Mouse (Mus musculus): Measurements from ENCODE around the gene Cd36.

Gene Cd36

GRCm38 (mm10) chr5:17858399-17858798 lies 30.2 kb downstream of the Cd36 start:
- no peak for DNase-seq (ENCODE audit: low read depth, low spot score)

- DNase-seq (ENCODE audit: low read depth, low spot score): no peak
Observed at GRCm38 (mm10) chr5:17857871-17858270, 30.7 kb downstream of the Cd36 start.

DNA sequence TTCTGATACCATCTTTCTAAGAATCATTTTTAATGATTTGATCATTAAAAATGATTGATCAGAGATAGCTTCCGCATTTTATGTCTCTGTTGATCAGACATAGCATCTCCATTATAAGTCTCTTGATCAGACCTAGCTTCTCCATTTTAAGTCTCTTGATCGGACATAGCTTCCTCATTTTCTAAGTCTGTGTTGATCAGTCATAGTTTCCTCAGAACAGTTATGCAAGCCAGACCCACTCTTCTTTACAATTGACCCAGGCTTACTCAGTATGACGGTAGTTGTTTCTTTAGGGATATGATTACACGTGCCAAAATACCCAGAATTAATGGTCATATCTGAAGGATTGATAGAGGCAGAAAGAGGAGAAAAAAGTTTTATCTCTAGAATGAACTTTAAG lies 31.3 kb downstream of the Cd36 start:
- DNase-seq (ENCODE audit: low read depth, low spot score): no peak

- no peak for DNase-seq (ENCODE audit: low read depth, low spot score)
Observed at GRCm38 (mm10) chr5:17854127-17854923, 34.3 kb downstream of the Cd36 start.

GRCm38 (mm10) chr5:17850582-17850981 lies 38.0 kb downstream of the Cd36 start:
- no peak for DNase-seq (ENCODE audit: low read depth, low spot score)

DNA sequence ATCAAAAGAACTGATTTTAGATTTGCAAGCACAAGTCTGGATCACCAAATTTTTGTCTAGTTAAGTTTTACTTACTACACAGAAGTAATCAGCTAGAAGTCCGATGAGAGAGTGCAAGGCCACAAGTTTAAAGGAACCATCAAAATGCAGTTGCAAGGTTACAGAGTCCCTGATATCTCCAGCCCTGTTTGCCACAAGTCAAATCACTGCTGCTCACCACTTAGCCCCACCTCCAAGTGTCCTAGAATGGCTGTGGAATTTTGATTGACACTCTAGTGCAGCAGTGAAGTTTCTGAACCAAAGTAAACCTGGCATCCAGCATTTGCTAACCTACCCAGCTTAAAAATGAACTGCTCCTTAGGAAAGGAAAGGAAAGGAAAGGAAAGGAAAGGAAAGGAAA lies 39.0 kb downstream of the Cd36 start:
- DNase-seq (ENCODE audit: low read depth, low spot score): no peak

DNA sequence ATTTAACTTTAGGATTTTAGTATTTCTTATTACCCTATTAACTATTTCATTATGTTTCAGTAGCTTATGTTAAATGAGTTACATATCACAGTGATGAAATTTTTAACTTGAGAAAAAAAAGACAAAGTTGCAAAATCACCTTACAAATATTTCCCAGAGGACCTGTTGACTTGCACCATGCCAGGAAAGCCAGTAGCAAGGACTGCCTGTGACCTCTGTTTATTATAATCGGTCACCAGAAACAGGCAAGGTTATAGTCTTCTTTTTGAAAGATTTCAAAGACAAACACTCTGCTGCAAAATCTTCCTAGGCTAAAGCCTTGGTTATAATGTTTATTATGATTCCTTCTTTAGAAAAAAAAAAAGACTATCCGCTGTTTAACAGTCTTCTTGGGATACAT lies 39.9 kb downstream of the Cd36 start:
- DNase-seq (ENCODE audit: low read depth, low spot score): no peak

DNA sequence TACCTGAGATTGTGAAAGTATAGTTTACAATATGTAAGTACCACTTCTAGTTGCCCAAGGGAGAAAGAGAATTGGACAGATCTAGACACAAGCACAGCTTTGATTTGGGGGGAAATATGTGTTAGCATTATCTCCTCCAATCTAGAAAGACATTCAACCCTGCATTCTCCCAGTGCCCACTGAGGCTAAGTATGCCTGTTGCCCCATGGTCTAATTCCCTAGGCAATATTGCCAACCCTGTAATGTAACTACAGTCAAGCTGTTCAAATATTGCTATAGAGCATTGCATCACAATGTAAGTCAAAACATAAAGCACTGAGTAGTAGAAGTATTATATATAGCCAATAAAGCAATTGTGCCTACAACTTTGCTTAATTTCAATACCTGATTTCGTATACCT lies 40.3 kb downstream of the Cd36 start:
- DNase-seq (ENCODE audit: low read depth, low spot score): no peak

GRCm38 (mm10) chr5:17843921-17844320 lies 44.7 kb downstream of the Cd36 start:
- DNase-seq (ENCODE audit: low read depth, low spot score): no peak

GRCm38 (mm10) chr5:17843316-17843715 lies 45.3 kb downstream of the Cd36 start:
- DNase-seq (ENCODE audit: low read depth, low spot score): no peak

DNA sequence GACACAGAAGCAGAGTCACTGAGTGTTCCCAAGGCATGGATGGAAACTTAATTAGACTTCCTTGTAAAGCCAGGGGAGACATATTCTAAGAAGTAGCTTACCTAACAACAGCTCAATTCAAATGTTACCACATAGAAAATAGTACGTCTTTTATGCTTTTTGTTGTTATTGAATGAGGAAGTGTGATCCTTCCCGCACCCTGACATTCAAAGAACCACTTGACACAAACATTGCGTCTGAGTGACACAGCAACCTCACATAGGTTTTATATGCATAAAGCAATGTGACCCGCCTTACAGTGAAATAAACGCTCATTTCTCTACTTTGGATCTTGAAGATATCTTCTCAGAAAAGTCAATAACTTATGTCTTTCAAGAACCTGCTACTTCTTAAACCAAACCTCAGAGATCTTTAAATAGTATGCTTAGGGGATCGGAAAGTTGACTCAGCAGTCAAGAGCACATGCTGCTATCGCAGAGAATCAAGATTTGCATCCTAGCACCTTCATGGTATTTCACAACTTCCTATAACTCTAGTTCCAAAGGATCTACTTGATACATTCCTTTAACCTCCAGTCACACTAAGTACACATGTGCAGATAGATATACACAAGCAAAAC lies 46.4 kb downstream of the Cd36 start:
- DNase-seq (ENCODE audit: low read depth, low spot score): no peak

- no peak for DNase-seq (ENCODE audit: low read depth, low spot score)
Observed at GRCm38 (mm10) chr5:17839549-17839948, 49.1 kb downstream of the Cd36 start.

DNA sequence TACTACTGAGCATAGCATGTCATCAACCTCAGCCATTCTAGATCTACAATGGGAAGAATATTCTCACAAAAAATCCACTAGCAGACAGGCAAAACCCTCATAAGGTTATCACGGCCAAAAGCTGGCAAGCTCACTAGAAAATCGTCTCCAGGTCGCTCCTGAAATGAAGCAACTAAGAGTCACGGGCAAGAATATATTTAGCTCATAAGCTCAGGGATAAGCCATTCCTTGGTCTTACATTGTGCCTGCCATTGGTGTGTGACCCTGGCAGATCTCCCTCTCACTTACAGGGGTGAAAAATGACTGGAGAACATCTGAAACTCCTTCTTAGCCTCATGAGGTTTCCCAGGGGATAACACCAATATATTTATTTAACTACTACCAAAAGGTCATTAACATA lies 52.2 kb downstream of the Cd36 start:
- no peak for DNase-seq (ENCODE audit: low read depth, low spot score)

DNA sequence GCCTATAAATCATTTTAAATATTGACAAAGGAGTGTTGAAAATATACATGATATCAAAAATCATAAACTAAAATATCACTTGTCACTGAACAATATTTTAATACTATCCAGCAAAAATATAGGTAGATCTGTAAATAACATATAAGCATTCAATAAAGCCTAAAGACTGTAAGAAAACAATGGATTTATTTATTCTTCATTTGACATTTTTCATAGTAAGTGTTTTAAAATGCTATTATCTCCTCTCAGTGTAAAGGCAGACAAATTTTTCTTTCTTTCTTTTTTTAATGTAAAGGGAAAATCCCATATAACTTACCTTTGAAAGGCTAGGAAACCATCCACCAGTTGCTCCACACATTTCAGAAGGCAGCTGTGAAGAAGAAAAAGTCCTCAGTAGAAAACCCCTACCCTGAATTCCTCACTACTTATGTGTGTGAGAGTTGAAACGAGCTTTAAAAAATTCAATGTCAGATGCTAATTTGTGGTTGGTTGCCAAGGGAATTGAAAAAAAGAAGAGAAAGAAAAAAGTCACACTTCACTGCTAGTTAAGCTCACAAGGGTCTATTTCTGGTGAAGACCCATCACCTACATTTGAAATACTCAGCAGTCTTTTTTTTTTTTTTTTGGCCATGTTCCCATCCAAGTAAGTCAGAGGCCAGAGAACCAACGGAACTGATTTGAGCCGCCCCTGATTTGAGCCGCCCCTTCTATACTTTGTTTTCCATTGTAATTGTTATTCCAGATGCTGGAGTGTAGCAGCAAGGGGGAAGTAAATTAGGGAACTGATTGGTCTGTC lies 53.1 kb downstream of the Cd36 start:
- DNase-seq (ENCODE audit: low read depth, low spot score): no peak

GRCm38 (mm10) chr5:17833797-17834196 lies 54.8 kb downstream of the Cd36 start:
- DNase-seq (ENCODE audit: low read depth, low spot score): no peak

GRCm38 (mm10) chr5:17830536-17830935 lies 58.1 kb downstream of the Cd36 start:
- DNase-seq (ENCODE audit: low read depth, low spot score): no peak

- DNase-seq (ENCODE audit: low read depth, low spot score): no peak
Observed at GRCm38 (mm10) chr5:17828713-17829544, 59.7 kb downstream of the Cd36 start.

DNA sequence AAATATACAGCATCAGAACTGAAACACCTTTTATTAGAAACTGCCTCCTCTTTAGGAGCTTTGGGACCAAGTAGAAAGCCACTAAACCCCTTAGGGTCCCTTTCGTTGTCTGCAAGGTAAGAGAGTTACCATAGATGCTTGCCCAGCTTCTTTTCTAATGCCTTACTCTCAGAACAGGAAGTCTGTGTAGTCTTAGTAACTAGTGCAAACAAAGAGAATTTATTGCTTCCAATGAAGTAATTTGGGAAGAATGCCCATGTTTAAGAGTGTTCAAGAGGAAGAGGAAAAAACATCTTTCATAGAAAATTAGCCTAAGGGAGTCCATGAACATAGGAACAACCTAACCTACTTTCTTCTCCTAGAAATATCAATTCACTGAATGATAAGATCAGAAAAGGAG lies 67.2 kb downstream of the Cd36 start:
- DNase-seq (ENCODE audit: low read depth, low spot score): no peak

- DNase-seq (ENCODE audit: low read depth, low spot score): no peak
Observed at GRCm38 (mm10) chr5:17820239-17820999, 68.2 kb downstream of the Cd36 start.

DNA sequence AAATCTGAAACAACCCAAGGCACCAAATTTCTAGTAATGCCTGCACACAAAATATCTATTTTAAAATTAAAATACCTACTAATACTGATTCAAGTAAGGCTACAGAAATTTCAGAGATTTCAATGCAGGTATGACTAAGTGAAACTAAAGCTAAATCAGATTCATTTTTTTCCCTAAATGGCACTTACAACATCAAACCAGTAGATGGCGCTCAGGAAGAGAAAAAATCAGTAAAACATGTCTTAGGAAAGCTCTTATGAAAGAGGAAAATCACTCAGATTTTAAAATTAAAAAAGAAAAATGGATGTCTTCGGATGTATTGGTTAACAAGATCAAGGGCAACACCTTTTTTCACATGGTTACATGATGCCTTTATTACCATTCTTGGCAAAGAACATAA lies 72.4 kb downstream of the Cd36 start:
- peak; percentile 22 for DNase-seq (ENCODE audit: low read depth, low spot score)

- no peak for DNase-seq (ENCODE audit: low read depth, low spot score)
Observed at GRCm38 (mm10) chr5:17810336-17810735, 78.3 kb downstream of the Cd36 start.

All from brain, embryonic 18.5 days (tissue).